Mouse (Mus musculus) liver, postnatal 0 days (tissue): ENCODE measurements at regions not wholly inside any gene's neighbourhood (a gene's known extent, or its start where the extent isn't known, plus 50 kb on each side); places are given as distances from the start of the nearest gene placed in this dataset.

Experiments used
- CTCF ChIP-seq: sonication (generic); IDR thresholded peaks from 2 replicates; pipeline ENCODE4 v1.5.1; 2016; ENCODE audit warnings: antibody characterized with exemption, low read depth
- EP300 ChIP-seq: IDR thresholded peaks from 2 replicates; pipeline ENCODE4 v1.6.1; 2016; ENCODE audit warnings: antibody characterized with exemption, low read depth, mild to moderate bottlenecking

GRCm38 (mm10) chr13:101508331-101508730 is 259.7 kb downstream of the Pik3r1 start:
- TF ChIP-seq EP300: no peak
- TF ChIP-seq CTCF: no peak
